11 mouse cellular contexts compared by ENCODE assay signal in the genomic region with DNA sequence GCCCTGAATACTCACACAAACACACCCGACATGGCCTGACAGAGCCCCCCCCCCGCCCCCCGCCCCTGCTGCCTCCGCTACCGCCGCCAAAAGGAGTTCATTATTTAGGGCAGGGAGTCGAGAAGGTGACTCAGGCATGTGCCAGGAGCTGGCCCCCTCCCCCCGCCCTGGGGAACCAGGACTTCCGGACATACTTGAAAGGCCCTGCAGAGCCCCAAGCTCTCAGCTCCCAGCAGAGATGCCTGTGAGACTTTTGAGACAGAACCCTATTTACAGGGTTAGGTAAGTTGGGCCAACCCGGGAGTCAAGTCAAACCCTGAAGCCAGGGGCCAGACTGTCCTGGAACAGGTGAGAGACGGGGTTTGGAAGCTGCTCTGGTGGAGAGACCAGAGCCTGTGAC. TPM values are rescaled to one million over a fixed set of nuclear protein-coding genes. Genes with fewer than 3 reads are reported as not detected.
DNase-seq lines count a peak whose midpoint lies in the region; ATAC-seq and TF ChIP-seq lines count a peak whose summit lies in the region.
"Had no signal": no experiment of that assay in that cellular context is flagged by ENCODE, and none has a peak within 500 bp of the region (broad histone marks: within the 10 kb centered on the region; RNA-seq: fewer than 3 reads in every experiment).

No protein-coding gene starts in this region.

- no peak for ATAC-seq in kidney, embryonic 14.5 days (ENCODE audit: low FRiP score, low TSS enrichment)

- no peaks in the 10 kb centered on the region for H3K36me3 ChIP-seq in kidney, embryonic 14.5 days (ENCODE audit: control insufficient read depth, insufficient read depth, low read length)
- no peaks in the 10 kb centered on the region for H3K36me3 ChIP-seq in kidney, adult 2 months (ENCODE audit: control insufficient read depth, insufficient read depth, low read length)

- H3K4me3 ChIP-seq in kidney, embryonic 14.5 days (ENCODE audit: low read length): no peak overlapping the region
- no peak overlapping the region for H3K4me3 ChIP-seq in kidney, adult 2 months (ENCODE audit: insufficient read depth, low read depth, low read length)

- no peaks in the 10 kb centered on the region for H3K27me3 ChIP-seq in kidney, embryonic 14.5 days (ENCODE audit: control insufficient read depth, insufficient read depth, low read length)
- no peaks in the 10 kb centered on the region for H3K27me3 ChIP-seq in kidney, adult 2 months (replicated peaks; ENCODE audit: control insufficient read depth, insufficient read depth, low read length)

- H3K9ac ChIP-seq in kidney, embryonic 14.5 days (ENCODE audit: low read depth, low read length): no peak overlapping the region

- TF ChIP-seq CTCF in kidney, adult 2 months (conservative IDR thresholded peaks at IDR 0.05; ENCODE audit: insufficient read depth, insufficient read length, low read depth, low read length): no peak

- peak overlapping the region; percentile 47; the same call in 1 of the 2 replicates for H3K27ac ChIP-seq in kidney, embryonic 14.5 days (ENCODE audit: low read depth, low read length)
- no peak overlapping the region for H3K27ac ChIP-seq in kidney, adult 2 months (ENCODE audit: insufficient read depth, low read depth, low read length)

- peaks cover 31% of the 10 kb centered on the region for H3K9me3 ChIP-seq in kidney, embryonic 14.5 days (ENCODE audit: control insufficient read depth, low read length)

- 42% methylated on average over 11 of the region's 11 CpGs for WGBS in kidney, embryonic 14.5 days
- 60% methylated on average over 11 of the region's 11 CpGs for WGBS in kidney, adult 2 months

- H3K4me2 ChIP-seq in kidney, embryonic 14.5 days (replicated peaks; ENCODE audit: low read depth, low read length): no peak overlapping the region; the same call in 1 of the 2 replicates

- H3K4me1 ChIP-seq in kidney, embryonic 14.5 days (ENCODE audit: control insufficient read depth, insufficient read depth, low read length): 0 out of 2 replicates have a peak, but pooled peaks cover 7% of the 10 kb centered on the region
- no peaks in the 10 kb centered on the region for H3K4me1 ChIP-seq in kidney, adult 2 months (ENCODE audit: control insufficient read depth, insufficient read depth, low read length)

- DNase-seq in adrenal gland, adult (ENCODE audit: inconsistent age in 2 of 2, low spot score in 1 of 2): peak; percentile 21 to 60
- DNase-seq in adrenal gland, postnatal 4 days (ENCODE audit: low spot score in 2 of 2): no peak
- DNase-seq in kidney, adult 2 months: no peak
- DNase-seq in thymus, postnatal 4 days: peak; percentile 52
- DNase-seq in thymus, adult 18-20 months: no peak
- no peak for DNase-seq in layer of hippocampus, postnatal 14 days (ENCODE audit: low spot score in 2 of 2)
- DNase-seq in right cerebral cortex, postnatal 25 days: no peak
- DNase-seq: cerebellum, postnatal 36 days; heart, postnatal 36 days had no signal

- no peak for TF ChIP-seq POLR2A in kidney, adult 2 months (IDR thresholded peaks at IDR 0.05; ENCODE audit: low read depth, low read length)

RNA-seq across cellular contexts. Expression of gene Cdkn1c, which starts 1.1 kb away (rescaled TPM):
- total RNA-seq in adrenal gland, postnatal 4 days (2021): 1,000 to 10,000 TPM; 1,384 to 1,531 TPM
- polyA plus RNA-seq in kidney, embryonic 14.5 days (2014; fragmentation: Nextera tagmentation; extraction: Ambion mirVana): 1,196 and 1,506 TPM in 2 replicates
- polyA plus RNA-seq in kidney, adult 2 months (2012; rRNA removed): 30.8 and 31.0 TPM in 2 replicates
- total RNA-seq in layer of hippocampus, postnatal 14 days (2021): 10 to 100 TPM in 1 of 2 experiments, 1 to 10 TPM in 1; 9.7 to 14.5 TPM

RNA-seq across cellular contexts. Expression of gene Slc22a18, which starts 11.6 kb away (rescaled TPM):
- total RNA-seq in adrenal gland, postnatal 4 days (2021): 1 to 10 TPM; 5.5 to 7.0 TPM
- polyA plus RNA-seq in kidney, embryonic 14.5 days (2014; fragmentation: Nextera tagmentation; extraction: Ambion mirVana): 4.4 and 4.7 TPM in 2 replicates
- polyA plus RNA-seq in kidney, adult 2 months (2012; rRNA removed): 1,125 and 1,412 TPM in 2 replicates
- under 1 TPM; 0.21 to 0.36 TPM for total RNA-seq in layer of hippocampus, postnatal 14 days (2021)

RNA-seq across cellular contexts. Expression of gene Phlda2, which starts 41.0 kb away (rescaled TPM):
- 1 to 10 TPM; 2.9 to 5.6 TPM for total RNA-seq in adrenal gland, postnatal 4 days (2021)
- 7.3 and 10.6 TPM in 2 replicates for polyA plus RNA-seq in kidney, embryonic 14.5 days (2014; fragmentation: Nextera tagmentation; extraction: Ambion mirVana)
- 46.6 and 50.2 TPM in 2 replicates for polyA plus RNA-seq in kidney, adult 2 months (2012; rRNA removed)
- not detected for total RNA-seq in layer of hippocampus, postnatal 14 days (2021)
- total RNA-seq: heart, postnatal 36 days had no signal
- polyA plus RNA-seq: neural tube, embryonic 14.5 days had no signal

Comparison
In these comparisons a context has a peak if more than half of its experiments do, and no peak if none do; other contexts are left out.
1. DNase-seq: peak in adrenal gland, adult (2 of 2) and thymus, postnatal 4 days (single experiment); none in adrenal gland, postnatal 4 days (0 of 2), kidney, adult 2 months (single experiment), thymus, adult 18-20 months (0 of 2), layer of hippocampus, postnatal 14 days (0 of 2) and right cerebral cortex, postnatal 25 days (single experiment).
2. RNA of gene Cdkn1c, which starts 1.1 kb away (total RNA-seq): 1,384 to 1,531 TPM in adrenal gland, postnatal 4 days; 9.7 to 14.5 TPM in layer of hippocampus, postnatal 14 days; every median in the first group is over 10 times any median in the second.
3. RNA of gene Slc22a18, which starts 11.6 kb away (total RNA-seq): 5.5 to 7.0 TPM in adrenal gland, postnatal 4 days; 0.21 to 0.36 TPM in layer of hippocampus, postnatal 14 days; every median in the first group is over 4 times any median in the second.